Mouse (Mus musculus): ENCODE measurements around the gene Cela1. TPM values are rescaled to one million over a fixed set of nuclear protein-coding genes. Genes with fewer than 3 reads are reported as not detected.

The Cela1 gene
- polyA plus RNA-seq, 1 experiment: 32.1 TPM

- Histone ChIP-seq H3K79me3 (ENCODE audit: low read depth) (no peaks in the 10 kb centered on the region), H3K36me3 (ENCODE audit: control insufficient read depth, insufficient read depth) (no peaks in the 10 kb centered on the region), H3K4me3 (ENCODE audit: insufficient read depth, poor library complexity, severe bottlenecking) (no peak overlapping the region), H3ac (ENCODE audit: control insufficient read depth, insufficient read length, low read depth) (no peak overlapping the region), H3K27me3 (ENCODE audit: control insufficient read depth, insufficient read depth, insufficient read length) (peaks cover 46% of the 10 kb centered on the region), H3K79me2 (ENCODE audit: control insufficient read depth, insufficient read depth) (no peaks in the 10 kb centered on the region)
- no peak for TF ChIP-seq MAX (IDR thresholded peaks at IDR 0.05)
- no peak for TF ChIP-seq USF1 (IDR thresholded peaks at IDR 0.05; ENCODE audit: low read depth)
- TF ChIP-seq FOSL1 (IDR thresholded peaks at IDR 0.05; ENCODE audit: insufficient read depth, low read length, poor library complexity, severe bottlenecking): no peak
- no peak for TF ChIP-seq CTCF (IDR thresholded peaks at IDR 0.05; ENCODE audit: control insufficient read depth, insufficient read depth, insufficient read length)
- no peak for TF ChIP-seq CEBPB (IDR thresholded peaks at IDR 0.05; ENCODE audit: low read depth)
- no peak for TF ChIP-seq MYOD1 (IDR thresholded peaks at IDR 0.05; ENCODE audit: control insufficient read depth, insufficient read length, low read depth)
Observed at GRCm38 (mm10) chr15:100635851-100636645, 51.7 kb downstream of the Cela1 start.

GRCm38 (mm10) chr15:100635239-100635638 is 52.5 kb downstream of the Cela1 start:
- Histone ChIP-seq H3K79me2 (ENCODE audit: control insufficient read depth, insufficient read depth) (no peaks in the 10 kb centered on the region), H3ac (ENCODE audit: control insufficient read depth, insufficient read length, low read depth) (no peak overlapping the region), H3K27me3 (ENCODE audit: control insufficient read depth, insufficient read depth, insufficient read length) (peaks cover 46% of the 10 kb centered on the region), H3K4me3 (ENCODE audit: insufficient read depth, poor library complexity, severe bottlenecking) (no peak overlapping the region), H3K36me3 (ENCODE audit: control insufficient read depth, insufficient read depth) (no peaks in the 10 kb centered on the region), H3K79me3 (ENCODE audit: low read depth) (no peaks in the 10 kb centered on the region)
- TF ChIP-seq MYOD1 (IDR thresholded peaks at IDR 0.05; ENCODE audit: control insufficient read depth, insufficient read length, low read depth): no peak
- TF ChIP-seq MYOG (IDR thresholded peaks at IDR 0.05; ENCODE audit: control insufficient read depth, extremely low read depth, insufficient read length): no peak
- no peak for TF ChIP-seq USF1 (IDR thresholded peaks at IDR 0.05; ENCODE audit: low read depth)
- TF ChIP-seq CEBPB (IDR thresholded peaks at IDR 0.05; ENCODE audit: low read depth): no peak
- no peak for TF ChIP-seq MAX (IDR thresholded peaks at IDR 0.05)
- no peak for TF ChIP-seq FOSL1 (IDR thresholded peaks at IDR 0.05; ENCODE audit: insufficient read depth, low read length, poor library complexity, severe bottlenecking)
- TF ChIP-seq CTCF (IDR thresholded peaks at IDR 0.05; ENCODE audit: control insufficient read depth, insufficient read depth, insufficient read length): no peak

- H3K79me2 ChIP-seq (ENCODE audit: control insufficient read depth, insufficient read depth): no peaks in the 10 kb centered on the region
- no peaks in the 10 kb centered on the region for H3K36me3 ChIP-seq (ENCODE audit: control insufficient read depth, insufficient read depth)
- no peak overlapping the region for H3K4me3 ChIP-seq (ENCODE audit: insufficient read depth, poor library complexity, severe bottlenecking)
- TF ChIP-seq MAX (IDR thresholded peaks at IDR 0.05): no peak
- no peak for TF ChIP-seq CTCF (IDR thresholded peaks at IDR 0.05; ENCODE audit: control insufficient read depth, insufficient read depth, insufficient read length)
- TF ChIP-seq MYOD1 (IDR thresholded peaks at IDR 0.05; ENCODE audit: control insufficient read depth, insufficient read length, low read depth): no peak
- no peak for TF ChIP-seq FOSL1 (IDR thresholded peaks at IDR 0.05; ENCODE audit: insufficient read depth, low read length, poor library complexity, severe bottlenecking)
- TF ChIP-seq CEBPB (IDR thresholded peaks at IDR 0.05; ENCODE audit: low read depth): no peak
- no peak for TF ChIP-seq USF1 (IDR thresholded peaks at IDR 0.05; ENCODE audit: low read depth)
- TF ChIP-seq MYOG (IDR thresholded peaks at IDR 0.05; ENCODE audit: control insufficient read depth, extremely low read depth, insufficient read length): no peak
- peaks cover 38% of the 10 kb centered on the region for H3K27me3 ChIP-seq (ENCODE audit: control insufficient read depth, insufficient read depth, insufficient read length)
- H3ac ChIP-seq (ENCODE audit: control insufficient read depth, insufficient read length, low read depth): no peak overlapping the region
- no peaks in the 10 kb centered on the region for H3K79me3 ChIP-seq (ENCODE audit: low read depth)
Observed at GRCm38 (mm10) chr15:100633341-100633740, 54.4 kb downstream of the Cela1 start.

GRCm38 (mm10) chr15:100632323-100632722 is 55.4 kb downstream of the Cela1 start:
- H3K27me3 ChIP-seq (ENCODE audit: control insufficient read depth, insufficient read depth, insufficient read length): peaks cover 30% of the 10 kb centered on the region
- H3K79me2 ChIP-seq (ENCODE audit: control insufficient read depth, insufficient read depth): no peaks in the 10 kb centered on the region
- H3K36me3 ChIP-seq (ENCODE audit: control insufficient read depth, insufficient read depth): no peaks in the 10 kb centered on the region
- H3ac ChIP-seq (ENCODE audit: control insufficient read depth, insufficient read length, low read depth): no peak overlapping the region
- no peaks in the 10 kb centered on the region for H3K79me3 ChIP-seq (ENCODE audit: low read depth)
- no peak overlapping the region for H3K4me3 ChIP-seq (ENCODE audit: insufficient read depth, poor library complexity, severe bottlenecking)
- TF ChIP-seq MYOG (IDR thresholded peaks at IDR 0.05; ENCODE audit: control insufficient read depth, extremely low read depth, insufficient read length) (no peak), USF1 (IDR thresholded peaks at IDR 0.05; ENCODE audit: low read depth) (no peak), FOSL1 (IDR thresholded peaks at IDR 0.05; ENCODE audit: insufficient read depth, low read length, poor library complexity, severe bottlenecking) (no peak), CTCF (IDR thresholded peaks at IDR 0.05; ENCODE audit: control insufficient read depth, insufficient read depth, insufficient read length) (no peak), CEBPB (IDR thresholded peaks at IDR 0.05; ENCODE audit: low read depth) (no peak), MAX (IDR thresholded peaks at IDR 0.05) (no peak), MYOD1 (IDR thresholded peaks at IDR 0.05; ENCODE audit: control insufficient read depth, insufficient read length, low read depth) (no peak)

GRCm38 (mm10) chr15:100631454-100632170 is 56.1 kb downstream of the Cela1 start:
- Histone ChIP-seq H3K36me3 (ENCODE audit: control insufficient read depth, insufficient read depth) (no peaks in the 10 kb centered on the region), H3ac (ENCODE audit: control insufficient read depth, insufficient read length, low read depth) (no peak overlapping the region), H3K79me2 (ENCODE audit: control insufficient read depth, insufficient read depth) (no peaks in the 10 kb centered on the region), H3K79me3 (ENCODE audit: low read depth) (no peaks in the 10 kb centered on the region), H3K27me3 (ENCODE audit: control insufficient read depth, insufficient read depth, insufficient read length) (peaks cover 23% of the 10 kb centered on the region), H3K4me3 (ENCODE audit: insufficient read depth, poor library complexity, severe bottlenecking) (no peak overlapping the region)
- no peak for TF ChIP-seq CTCF (IDR thresholded peaks at IDR 0.05; ENCODE audit: control insufficient read depth, insufficient read depth, insufficient read length)
- no peak for TF ChIP-seq CEBPB (IDR thresholded peaks at IDR 0.05; ENCODE audit: low read depth)
- TF ChIP-seq FOSL1 (IDR thresholded peaks at IDR 0.05; ENCODE audit: insufficient read depth, low read length, poor library complexity, severe bottlenecking): no peak
- no peak for TF ChIP-seq MYOD1 (IDR thresholded peaks at IDR 0.05; ENCODE audit: control insufficient read depth, insufficient read length, low read depth)
- TF ChIP-seq MYOG (IDR thresholded peaks at IDR 0.05; ENCODE audit: control insufficient read depth, extremely low read depth, insufficient read length): no peak
- no peak for TF ChIP-seq USF1 (IDR thresholded peaks at IDR 0.05; ENCODE audit: low read depth)
- no peak for TF ChIP-seq MAX (IDR thresholded peaks at IDR 0.05)

Measured in C2C12 (cell line).